Mouse (Mus musculus) megakaryocyte, embryonic 14.5 days (primary cell): ENCODE results near the gene Rnase2b.

Experiments
- FLI1 ChIP-seq: IDR thresholded peaks from 2 replicates; pipeline ENCODE4 v1.6.1; 2012; ENCODE audit warnings: low read length, inconsistent platforms, mixed read lengths
- GATA1 ChIP-seq: IDR thresholded peaks from 3 replicates; pipeline ENCODE4 v1.6.1; 2012; ENCODE audit warnings: mixed read lengths, low read length, inconsistent platforms, borderline replicate concordance

DNA sequence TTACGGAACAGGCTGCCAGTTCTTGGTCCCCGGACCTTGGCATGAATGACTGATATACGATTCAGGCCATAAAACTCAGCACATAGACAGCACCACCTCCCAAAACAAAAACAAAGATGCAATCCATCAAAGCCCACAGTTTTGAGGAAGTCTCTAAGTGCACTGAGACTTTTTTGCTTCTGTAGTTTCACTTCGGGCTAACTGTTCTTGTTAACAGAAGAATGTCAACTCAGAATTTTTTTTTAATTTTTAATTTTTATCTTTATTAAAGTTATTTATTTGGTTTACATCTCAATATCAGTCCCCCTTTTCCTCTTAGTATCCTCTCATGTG lies 5.4 kb upstream of the Rnase2b start:
- TF ChIP-seq FLI1 (no peak), GATA1 (no peak)
